Mouse (Mus musculus) MEL (cell line): ENCODE measurements around the gene Rprd2.

ENCODE experiments used
- CHD1 ChIP-seq: IDR thresholded peaks from 2 replicates; pipeline ENCODE4 v1.6.1; 2012; ENCODE audit warnings: low read depth, mild to moderate bottlenecking, inconsistent platforms, low read length, improper control_type of control experiment
- CTCF ChIP-seq, 3 experiments: IDR thresholded peaks in 2 of 3; conservative IDR thresholded peaks in 1 of 3; 2 replicates each; pipeline ENCODE4 v1.5.1; 2011 to 2012; ENCODE audit warnings: low read length in 3 of 3, low read depth in 2 of 3, mild to moderate bottlenecking in 2 of 3, improper control_type of control experiment in 1 of 3, inconsistent platforms in 1 of 3, mixed read lengths in 1 of 3, moderate library complexity in 1 of 3; ENCODE audit not compliant: control insufficient read depth in 1 of 3, insufficient read depth in 1 of 3, poor library complexity in 1 of 3, severe bottlenecking in 1 of 3
- GABPA ChIP-seq: IDR thresholded peaks from 2 replicates; pipeline ENCODE4 v1.6.1; 2012; ENCODE audit warnings: low read depth, mild to moderate bottlenecking, inconsistent platforms, low read length, improper control_type of control experiment, moderate library complexity
- GATA1 ChIP-seq: IDR thresholded peaks from 2 replicates; pipeline ENCODE4 v1.6.1; 2011; ENCODE audit warnings: low read depth, low read length, improper control_type of control experiment
- HCFC1 ChIP-seq: IDR thresholded peaks from 2 replicates; pipeline ENCODE4 v1.6.1; 2012; ENCODE audit warnings: low read depth, mild to moderate bottlenecking, inconsistent platforms, low read length, improper control_type of control experiment, moderate library complexity
- MAFK ChIP-seq: IDR thresholded peaks from 2 replicates; pipeline ENCODE4 v1.6.1; 2011; ENCODE audit warnings: low read depth, mild to moderate bottlenecking, low read length, improper control_type of control experiment, borderline replicate concordance
- MAX ChIP-seq: IDR thresholded peaks from 2 replicates; pipeline ENCODE4 v1.6.1; 2011; ENCODE audit warnings: low read length, improper control_type of control experiment
- MXI1 ChIP-seq: IDR thresholded peaks from 2 replicates; pipeline ENCODE4 v1.6.1; 2011; ENCODE audit warnings: mild to moderate bottlenecking, low read depth, low read length, improper control_type of control experiment
- TAL1 ChIP-seq: IDR thresholded peaks from 2 replicates; pipeline ENCODE4 v1.6.1; 2012; ENCODE audit warnings: mild to moderate bottlenecking, inconsistent platforms, low read length, moderate library complexity, mixed read lengths
- TCF12 ChIP-seq: IDR thresholded peaks from 2 replicates; pipeline ENCODE4 v1.6.1; 2014; ENCODE audit warnings: low read depth, mild to moderate bottlenecking, inconsistent platforms, low read length, improper control_type of control experiment, moderate library complexity
- UBTF ChIP-seq: IDR thresholded peaks from 2 replicates; pipeline ENCODE4 v1.6.1; 2012; ENCODE audit warnings: low read depth, mild to moderate bottlenecking, inconsistent platforms, low read length, improper control_type of control experiment, moderate library complexity, borderline replicate concordance; ENCODE audit not compliant: insufficient read depth
- USF1 ChIP-seq: IDR thresholded peaks from 2 replicates; pipeline ENCODE4 v1.6.1; 2014; ENCODE audit warnings: low read depth, mild to moderate bottlenecking, inconsistent platforms, low read length, improper control_type of control experiment, moderate library complexity
- ZNF384 ChIP-seq: IDR thresholded peaks from 2 replicates; pipeline ENCODE4 v1.6.1; 2012; ENCODE audit warnings: low read depth, mild to moderate bottlenecking, inconsistent platforms, low read length, improper control_type of control experiment

DNA sequence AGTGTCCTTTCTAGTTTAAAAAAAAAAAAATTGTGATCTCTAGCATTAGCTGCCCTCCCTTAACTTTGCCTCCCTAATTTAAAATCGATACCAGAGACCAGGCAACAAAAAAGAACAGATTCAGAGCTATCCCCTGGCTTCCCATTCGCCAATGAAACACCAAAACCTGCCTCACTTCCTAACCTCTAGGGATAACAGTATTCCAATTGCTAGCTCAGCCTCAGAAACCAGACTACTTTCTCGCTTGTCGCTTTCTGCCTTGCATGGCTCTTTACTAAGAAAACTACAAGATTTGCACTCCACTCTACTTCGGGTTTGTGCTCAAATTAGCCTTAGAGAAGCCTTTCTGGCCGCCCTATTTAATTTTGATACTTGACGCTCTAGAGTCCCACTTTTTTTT, 37.5 kb upstream of the Rprd2 start:
- TF ChIP-seq UBTF (no peak), USF1 (no peak), CTCF (IDR thresholded peaks at IDR 0.05 in 2 of 3, conservative IDR thresholded peaks at IDR 0.05 in 1 of 3; ENCODE audit: control insufficient read depth in 1 of 3, insufficient read depth in 1 of 3, low read depth in 2 of 3, low read length in 3 of 3, poor library complexity in 1 of 3, severe bottlenecking in 1 of 3) (no peak), CHD1 (no peak), HCFC1 (no peak), ZNF384 (no peak), MAX (no peak), GATA1 (no peak), MAFK (no peak), MXI1 (no peak), TAL1 (no peak), GABPA (no peak), TCF12 (no peak)
